Mouse (Mus musculus): ENCODE measurements around the gene Dnlz. TPM values are rescaled to one million over a fixed set of nuclear protein-coding genes. Genes with fewer than 3 reads are reported as not detected.
A peak's percentile ranks its signal among the peaks of the same experiment; 100 is the strongest.
"Not testable (repeated sequence)": the region's sequence is repeated elsewhere in the genome, so short reads cannot be mapped to it uniquely, and the experiment has no call there.

Dnlz gene
- 28.1 and 30.6 TPM in 2 replicates for polyA plus RNA-seq (2015; fragmentation: Nextera tagmentation; extraction: Ambion mirVana)

DNA sequence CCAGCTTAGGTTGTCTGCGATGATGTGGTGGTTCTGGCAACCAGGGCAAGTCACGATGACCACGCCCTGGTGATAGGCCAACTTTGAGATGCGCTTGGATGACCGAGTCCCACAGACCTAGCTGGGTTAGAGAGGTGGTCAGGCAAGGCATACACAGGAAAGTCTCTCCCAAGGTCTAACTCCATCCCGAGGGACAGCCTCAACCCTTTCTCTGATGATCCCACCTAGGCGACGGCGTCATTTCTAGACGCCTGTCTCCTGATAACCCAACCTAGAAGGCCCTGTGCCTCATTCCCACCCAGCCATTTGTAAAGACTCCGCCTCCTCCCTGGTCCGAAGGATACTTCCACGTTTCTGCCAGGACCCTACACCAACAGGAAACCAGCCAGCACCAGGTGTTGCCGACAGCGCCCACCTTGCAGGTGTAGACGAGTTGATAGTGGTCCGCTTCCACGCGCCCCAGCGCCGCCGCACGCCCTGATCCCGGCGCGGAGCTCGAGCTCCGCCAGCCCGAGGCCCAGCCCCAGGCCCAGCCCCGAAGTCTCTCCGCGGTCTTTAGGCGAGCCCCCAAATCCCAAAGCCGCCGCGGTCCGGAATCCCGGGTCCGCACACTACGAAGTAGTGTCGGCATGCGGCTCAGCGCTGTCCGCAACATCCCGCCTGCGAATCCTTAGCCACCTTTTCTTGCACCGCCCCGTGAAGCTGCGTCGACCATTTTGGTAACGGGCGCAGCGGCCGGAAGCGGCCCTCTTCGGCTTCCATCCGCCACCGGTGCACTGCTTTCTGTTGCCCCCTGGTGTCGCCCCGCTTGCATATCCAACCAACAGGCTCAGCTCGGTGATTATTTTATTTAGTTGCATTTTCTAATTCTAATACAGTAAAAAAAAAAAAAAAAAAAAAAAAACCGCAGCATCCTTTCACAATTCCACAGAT, at the start of gene Dnlz:
Gene Dnlz (minus strand): TSS at position 753 of the 933 bp plus-strand sequence.
- H3K27me3 ChIP-seq = no peaks in the 10 kb centered on the region
- peak within 1 kb of the TSS; percentile 97 for H3K9ac ChIP-seq (replicated peaks)
- H3K9me3 ChIP-seq = no peaks in the 10 kb centered on the region
- peak; percentile 86 for ATAC-seq
- H3K36me3 ChIP-seq = peaks cover 52% of the 10 kb centered on the region
- H3K4me3 ChIP-seq (replicated peaks) = peak within 1 kb of the TSS; percentile 87
- peak within 1 kb of the TSS; percentile 84 for H3K27ac ChIP-seq
- WGBS = 2% methylated on average over 62 of the region's 62 CpGs
- peak within 1 kb of the TSS; percentile 97 for H3K4me2 ChIP-seq (replicated peaks)
- peaks cover 23% of the 10 kb centered on the region for H3K4me1 ChIP-seq (replicated peaks)

DNA sequence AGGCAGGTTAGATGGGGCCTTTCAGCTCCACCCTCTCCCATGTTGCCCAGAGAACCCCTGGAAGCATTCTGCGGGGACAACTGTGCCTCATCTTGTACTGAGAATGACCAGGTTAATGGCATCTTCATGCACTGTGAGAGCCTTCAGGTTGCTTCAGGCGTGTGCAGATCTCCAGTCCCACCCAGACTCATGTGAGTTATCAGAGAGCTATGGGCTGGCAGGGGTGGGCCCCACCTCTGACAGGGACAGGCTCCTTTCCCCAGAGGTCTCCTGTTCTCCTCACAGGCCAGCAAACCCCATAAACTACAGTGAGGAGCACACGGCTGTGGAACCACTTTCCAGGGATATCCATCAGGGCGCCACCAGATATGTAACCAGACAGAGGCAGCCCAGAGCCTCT, 49.1 kb upstream of the Dnlz start:
- 95% methylated on average over 4 of the region's 4 CpGs for WGBS
- peaks cover 15% of the 10 kb centered on the region for H3K4me1 ChIP-seq (replicated peaks)
- no peak for ATAC-seq
- H3K27me3 ChIP-seq = no peaks in the 10 kb centered on the region
- no peak overlapping the region for H3K9ac ChIP-seq (replicated peaks)
- no peak overlapping the region for H3K27ac ChIP-seq
- peaks cover 68% of the 10 kb centered on the region for H3K36me3 ChIP-seq
- H3K4me2 ChIP-seq (replicated peaks) = no peak overlapping the region
- H3K4me3 ChIP-seq (replicated peaks) = no peak overlapping the region
- no peaks in the 10 kb centered on the region for H3K9me3 ChIP-seq

GRCm38 (mm10) chr2:26400296-26400695, 48.4 kb upstream of the Dnlz start:
- ATAC-seq = no peak
- peaks cover 75% of the 10 kb centered on the region for H3K36me3 ChIP-seq

GRCm38 (mm10) chr2:26399647-26400046, 47.7 kb upstream of the Dnlz start:
- no peak overlapping the region for H3K4me3 ChIP-seq (replicated peaks)
- H3K9me3 ChIP-seq = no peaks in the 10 kb centered on the region
- H3K4me1 ChIP-seq (replicated peaks) = peaks cover 1% of the 10 kb centered on the region
- no peaks in the 10 kb centered on the region for H3K27me3 ChIP-seq
- no peak overlapping the region for H3K9ac ChIP-seq (replicated peaks)
- H3K36me3 ChIP-seq = peaks cover 82% of the 10 kb centered on the region
- ATAC-seq = no peak
- H3K27ac ChIP-seq = no peak overlapping the region
- WGBS = 90% methylated on average over 5 of the region's 5 CpGs
- no peak overlapping the region for H3K4me2 ChIP-seq (replicated peaks)

More at GRCm38 (mm10) chr2:26400296-26400695, 48.4 kb upstream of the Dnlz start:
- Histone ChIP-seq H3K4me3 (replicated peaks) (no peak overlapping the region), H3K4me1 (replicated peaks) (peaks cover 8% of the 10 kb centered on the region), H3K9me3 (no peaks in the 10 kb centered on the region), H3K4me2 (replicated peaks) (no peak overlapping the region), H3K27ac (no peak overlapping the region), H3K9ac (replicated peaks) (no peak overlapping the region), H3K27me3 (no peaks in the 10 kb centered on the region)
- WGBS = 93% methylated on average over 5 of the region's 5 CpGs

GRCm38 (mm10) chr2:26398978-26399377, 47.1 kb upstream of the Dnlz start:
- Histone ChIP-seq H3K4me2 (replicated peaks) (no peak overlapping the region), H3K36me3 (peaks cover 88% of the 10 kb centered on the region), H3K27ac (no peak overlapping the region), H3K4me1 (replicated peaks) (no peaks in the 10 kb centered on the region), H3K4me3 (replicated peaks) (no peak overlapping the region), H3K9ac (replicated peaks) (no peak overlapping the region), H3K9me3 (no peaks in the 10 kb centered on the region), H3K27me3 (no peaks in the 10 kb centered on the region)
- 92% methylated on average over 8 of the region's 8 CpGs for WGBS
- no peak for ATAC-seq

DNA sequence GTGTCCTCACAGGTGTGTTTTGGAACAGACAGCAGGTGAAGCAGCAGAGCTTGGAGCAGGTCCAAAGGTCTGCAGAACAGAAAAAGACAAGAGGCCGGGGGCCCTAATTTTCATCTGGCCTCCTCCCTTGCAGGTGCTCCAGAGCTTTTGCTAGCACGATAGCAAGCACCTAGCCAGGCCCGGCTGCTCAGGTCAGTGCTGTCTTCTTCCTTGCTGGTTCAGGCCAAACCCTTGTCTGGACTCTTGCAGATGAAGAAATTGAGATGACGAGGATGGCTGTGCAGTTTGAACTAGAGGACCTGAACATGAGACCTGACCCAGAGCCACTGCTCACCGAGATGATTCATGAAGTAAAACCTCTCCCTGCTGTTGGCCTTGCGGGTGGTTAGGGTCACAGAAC, 39.7 kb upstream of the Dnlz start:
- Histone ChIP-seq H3K36me3 (peaks cover 75% of the 10 kb centered on the region), H3K4me2 (replicated peaks) (no peak overlapping the region), H3K27me3 (no peaks in the 10 kb centered on the region), H3K4me1 (replicated peaks) (peaks cover 24% of the 10 kb centered on the region), H3K27ac (no peak overlapping the region), H3K9me3 (no peaks in the 10 kb centered on the region), H3K9ac (replicated peaks) (no peak overlapping the region), H3K4me3 (replicated peaks) (no peak overlapping the region)
- no peak for ATAC-seq
- 92% methylated on average over 6 of the region's 6 CpGs for WGBS

DNA sequence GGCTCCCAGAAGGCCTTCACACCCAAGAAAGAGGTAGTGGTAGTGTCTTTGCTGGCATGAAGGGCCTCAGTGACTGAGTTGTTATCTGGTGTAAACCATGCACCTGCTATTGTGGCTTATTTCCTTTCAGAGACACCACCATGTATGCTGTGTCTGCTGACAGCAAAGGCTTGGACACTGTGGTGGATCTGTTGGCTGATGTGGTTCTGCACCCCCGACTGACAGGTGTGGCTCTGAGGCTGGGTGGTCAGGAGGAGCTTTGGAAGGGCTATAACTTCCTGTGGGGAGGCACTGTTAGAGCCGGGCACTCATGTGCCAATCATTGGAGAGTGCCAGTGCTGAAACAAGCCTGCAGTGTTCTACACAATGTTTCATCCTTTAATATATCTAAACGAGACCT, 39.0 kb upstream of the Dnlz start:
- ATAC-seq = no peak
- H3K36me3 ChIP-seq = peaks cover 75% of the 10 kb centered on the region
- H3K4me2 ChIP-seq (replicated peaks) = no peak overlapping the region
- no peak overlapping the region for H3K9ac ChIP-seq (replicated peaks)
- no peaks in the 10 kb centered on the region for H3K27me3 ChIP-seq
- no peak overlapping the region for H3K4me3 ChIP-seq (replicated peaks)
- WGBS = 92% methylated on average over 3 of the region's 3 CpGs
- H3K9me3 ChIP-seq = no peaks in the 10 kb centered on the region
- no peak overlapping the region for H3K27ac ChIP-seq
- peaks cover 24% of the 10 kb centered on the region for H3K4me1 ChIP-seq (replicated peaks)

- H3K4me2 ChIP-seq (replicated peaks) = peak within 1 kb of the TSS; percentile 97
- WGBS = under 1% methylated on average over 59 of the region's 60 CpGs
- peak within 1 kb of the TSS; percentile 75 for H3K27ac ChIP-seq
- H3K4me3 ChIP-seq (replicated peaks) = peak within 1 kb of the TSS; percentile 98
- peaks cover 75% of the 10 kb centered on the region for H3K36me3 ChIP-seq
- no peaks in the 10 kb centered on the region for H3K9me3 ChIP-seq
- peak; percentile 95 for ATAC-seq
- peaks cover 24% of the 10 kb centered on the region for H3K4me1 ChIP-seq (replicated peaks)
- H3K9ac ChIP-seq (replicated peaks) = peak within 1 kb of the TSS; percentile 96
- no peaks in the 10 kb centered on the region for H3K27me3 ChIP-seq
These were observed 37.3 kb upstream of the Dnlz start, which contains the start of the genes Entr1 and Pmpca for GRCm38 (mm10) chr2:26389154-26389690. Gene Entr1 (minus strand): TSS chr2:26389316. Gene Pmpca (plus strand): TSS chr2:26389339.

GRCm38 (mm10) chr2:26388682-26389153, 36.8 kb upstream of the Dnlz start:
- H3K9me3 ChIP-seq = no peaks in the 10 kb centered on the region
- H3K27ac ChIP-seq = peak overlapping the region; percentile 75
- no peaks in the 10 kb centered on the region for H3K27me3 ChIP-seq
- H3K36me3 ChIP-seq = peaks cover 75% of the 10 kb centered on the region
- peak; percentile 73 for ATAC-seq
- H3K4me2 ChIP-seq (replicated peaks) = peak overlapping the region; percentile 97
- H3K4me3 ChIP-seq (replicated peaks) = peak overlapping the region; percentile 98
- peaks cover 24% of the 10 kb centered on the region for H3K4me1 ChIP-seq (replicated peaks)
- under 1% methylated on average over 40 of the region's 45 CpGs for WGBS
- peak overlapping the region; percentile 96 for H3K9ac ChIP-seq (replicated peaks)

GRCm38 (mm10) chr2:26387713-26388112, 35.8 kb upstream of the Dnlz start:
- no peak overlapping the region for H3K27ac ChIP-seq
- peaks cover 24% of the 10 kb centered on the region for H3K4me1 ChIP-seq (replicated peaks)
- H3K9ac ChIP-seq (replicated peaks) = peak overlapping the region; percentile 96; the same call in 1 of the 2 replicates
- peaks cover 75% of the 10 kb centered on the region for H3K36me3 ChIP-seq
- peak overlapping the region; percentile 97 for H3K4me2 ChIP-seq (replicated peaks)
- ATAC-seq = no peak
- 95% methylated on average over 3 of the region's 3 CpGs for WGBS
- H3K4me3 ChIP-seq (replicated peaks) = peak overlapping the region; percentile 98
- H3K27me3 ChIP-seq = no peaks in the 10 kb centered on the region
- no peaks in the 10 kb centered on the region for H3K9me3 ChIP-seq

GRCm38 (mm10) chr2:26380871-26381270, 29.0 kb upstream of the Dnlz start:
- Histone ChIP-seq H3K4me3 (replicated peaks) (peak overlapping the region; percentile 81), H3K36me3 (peaks cover 71% of the 10 kb centered on the region), H3K4me1 (replicated peaks) (peaks cover 22% of the 10 kb centered on the region), H3K9ac (replicated peaks) (peak overlapping the region; percentile 89), H3K4me2 (replicated peaks) (peak overlapping the region; percentile 93)
- not testable (repeated sequence) for H3K9me3 ChIP-seq, H3K27ac ChIP-seq, H3K27me3 ChIP-seq
- peak; percentile 28; the same call in 1 of the 2 replicates for ATAC-seq
- WGBS = 29% methylated on average over 6 of the region's 6 CpGs

Measured in midbrain, embryonic 13.5 days (tissue).